Mouse (Mus musculus): ENCODE data around the gene Kcnk16. TPM values are rescaled to one million over a fixed set of nuclear protein-coding genes. Genes with fewer than 3 reads are reported as not detected.

The Kcnk16 gene
- polyA plus RNA-seq, 1 experiment from 2014 or later: 0.34 TPM

DNA sequence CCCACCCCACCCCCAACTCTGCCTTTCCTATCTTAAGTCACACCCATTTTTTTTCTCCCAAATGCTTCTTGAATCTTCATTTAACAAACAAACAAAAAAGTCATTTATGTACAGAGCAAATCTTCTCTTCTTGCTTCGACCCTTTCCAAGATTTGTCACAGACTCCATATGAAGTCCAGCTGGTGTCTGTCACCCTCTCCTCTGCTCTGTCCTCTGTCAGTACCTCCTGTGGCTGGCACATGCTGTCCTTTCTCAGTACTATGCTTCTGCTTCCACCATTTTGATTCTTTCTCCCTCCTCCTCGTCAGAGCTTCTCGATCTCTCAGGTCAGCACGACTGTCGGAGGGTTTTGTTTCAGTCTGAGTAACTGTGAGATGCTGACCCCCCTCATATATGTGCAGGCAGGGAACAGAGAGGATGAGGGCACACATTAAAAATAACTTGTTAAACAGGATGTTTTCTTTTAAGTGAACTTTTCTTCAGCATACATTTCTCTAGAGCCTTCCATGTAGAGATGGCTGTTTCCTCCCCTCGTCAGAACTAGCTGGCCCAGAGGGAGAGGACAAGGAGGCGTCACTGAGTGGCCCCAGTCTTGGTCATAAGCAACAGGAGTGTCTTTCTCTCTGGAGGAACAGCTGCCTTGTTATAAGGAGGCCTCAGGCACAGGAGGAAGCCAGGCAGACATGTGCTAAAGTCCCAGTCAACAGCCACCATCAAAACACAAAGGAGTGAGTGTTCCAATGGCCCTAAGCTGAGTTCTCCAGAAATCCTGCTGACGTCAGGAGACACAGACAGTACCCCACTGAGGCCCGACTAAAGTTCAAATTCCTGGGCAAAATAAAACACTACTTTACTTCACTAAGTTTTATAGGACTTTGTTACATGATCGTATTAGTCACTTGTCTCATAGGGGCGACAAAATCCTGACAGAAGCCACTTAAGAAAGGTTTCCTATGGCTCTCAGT lies 35.7 kb downstream of the Kcnk16 start:
- DNase-seq (ENCODE audit: low spot score): no peak

- no peak for DNase-seq (ENCODE audit: low spot score)
Observed at GRCm38 (mm10) chr14:20230063-20230491, 38.9 kb downstream of the Kcnk16 start.

GRCm38 (mm10) chr14:20229437-20229836 lies 39.6 kb downstream of the Kcnk16 start:
- DNase-seq (ENCODE audit: low spot score): no peak

DNA sequence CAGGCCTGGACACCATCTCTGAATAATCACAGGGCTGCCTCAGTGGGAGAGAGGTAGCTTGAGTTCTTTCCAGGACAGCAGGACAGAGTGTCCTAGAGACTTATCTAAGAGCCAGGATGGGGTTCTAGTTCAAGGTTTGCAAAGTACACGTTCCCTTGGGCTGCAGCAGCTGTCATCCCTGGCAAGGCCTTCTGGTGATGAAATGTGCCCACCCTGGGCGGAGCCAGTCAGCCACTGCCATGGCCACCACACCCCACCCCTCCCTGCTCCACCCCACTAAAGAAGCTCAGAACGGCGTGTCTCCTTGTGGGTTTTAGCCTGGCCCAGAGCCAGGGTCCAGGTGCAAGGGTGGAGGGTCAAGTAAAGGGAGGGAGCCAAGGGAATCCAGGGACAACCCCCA lies 40.7 kb downstream of the Kcnk16 start:
- no peak for DNase-seq (ENCODE audit: low spot score)

DNA sequence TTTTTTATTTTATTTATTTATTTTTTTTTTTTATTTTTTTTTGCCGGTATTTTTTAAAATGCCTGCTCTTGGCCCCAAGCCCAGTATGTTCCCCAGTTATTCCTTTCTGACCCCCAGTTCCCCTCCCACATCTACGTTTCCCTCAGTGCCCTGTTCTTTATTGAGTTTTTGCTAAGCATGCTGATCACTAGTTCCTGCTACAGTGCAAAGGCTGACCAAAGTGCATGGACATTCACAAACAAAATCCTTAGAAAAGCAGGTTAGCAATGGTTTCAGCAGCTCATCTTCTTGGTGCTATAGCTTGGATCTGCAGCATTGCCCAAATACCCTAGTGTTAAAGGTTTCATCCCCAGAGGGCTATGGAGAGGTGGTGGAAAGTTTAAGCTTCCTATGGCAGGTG lies 42.0 kb downstream of the Kcnk16 start:
- DNase-seq (ENCODE audit: low spot score): no peak

DNA sequence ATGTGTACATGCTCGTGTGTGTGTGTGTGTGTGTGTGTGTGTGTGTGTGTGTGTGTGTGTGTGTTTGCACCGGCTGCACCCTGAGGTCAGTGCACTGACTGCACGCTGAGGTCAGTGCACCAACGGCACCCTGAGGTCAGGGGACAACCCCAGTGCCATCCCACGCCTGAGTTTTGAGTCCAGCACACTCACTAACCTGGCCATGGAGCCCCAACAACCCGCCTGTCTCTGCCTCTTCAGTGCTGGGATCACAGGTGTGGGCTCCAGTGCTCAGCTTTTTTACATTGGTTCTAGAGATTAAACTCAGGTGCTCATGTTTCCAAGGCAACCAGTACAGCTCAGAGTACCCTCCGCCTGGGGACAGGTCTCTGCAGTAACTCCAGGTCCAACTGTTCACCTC lies 42.5 kb downstream of the Kcnk16 start:
- no peak for DNase-seq (ENCODE audit: low spot score)

DNA sequence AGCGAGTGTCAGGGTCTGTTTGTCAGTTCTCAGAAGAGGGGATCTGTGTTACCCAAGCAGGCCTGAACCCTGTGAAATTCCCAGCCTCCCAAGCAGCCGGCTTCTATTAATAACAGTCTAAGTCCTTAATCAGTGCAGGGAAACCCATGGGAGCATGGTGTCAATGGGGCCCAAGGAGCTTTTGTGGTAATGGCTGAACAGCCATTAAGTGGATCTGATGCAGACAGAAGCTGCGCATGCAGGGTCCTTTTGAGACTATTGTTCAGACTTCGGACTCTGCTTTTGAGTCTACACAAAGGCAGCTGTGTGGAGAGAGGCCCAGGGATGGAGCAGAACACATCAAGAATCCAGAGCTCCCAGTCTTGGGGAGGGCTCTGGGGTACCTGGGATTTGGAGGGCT lies 43.5 kb downstream of the Kcnk16 start:
- DNase-seq (ENCODE audit: low spot score): no peak

DNA sequence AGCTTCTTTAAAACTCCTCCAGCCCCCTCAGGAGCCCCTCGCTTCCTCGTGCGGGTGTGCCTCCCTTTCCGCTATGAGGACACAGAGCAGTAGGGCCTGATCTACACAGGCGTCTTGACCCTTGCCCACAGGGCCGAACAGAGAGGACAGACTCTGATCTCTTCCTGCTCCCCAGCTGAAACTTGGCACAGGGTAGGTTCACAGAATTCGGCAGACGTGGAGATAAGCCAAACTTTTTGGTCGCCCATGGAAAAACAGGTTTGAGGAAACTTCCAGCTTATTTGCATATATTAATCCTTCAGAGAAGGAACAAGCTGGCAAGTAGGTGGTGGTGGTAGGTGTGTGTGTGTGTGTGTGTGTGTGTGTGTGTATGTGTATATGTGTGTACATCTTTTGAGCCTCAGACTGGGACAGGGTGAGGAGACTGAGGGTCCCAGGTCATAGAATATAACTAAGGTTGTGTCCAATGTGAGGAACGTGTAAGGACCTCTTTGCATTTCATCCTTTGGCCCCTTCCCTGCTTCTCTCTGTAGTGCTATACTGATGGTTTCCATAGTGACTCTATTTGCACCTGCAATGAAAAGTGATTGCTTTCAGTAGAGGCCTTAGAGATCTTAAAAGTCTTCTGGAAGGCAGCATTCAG lies 44.3 kb downstream of the Kcnk16 start:
- DNase-seq (ENCODE audit: low spot score): no peak

- no peak for DNase-seq (ENCODE audit: low spot score)
Observed at GRCm38 (mm10) chr14:20224163-20224562, 44.8 kb downstream of the Kcnk16 start.

- DNase-seq (ENCODE audit: low spot score): no peak
Observed at GRCm38 (mm10) chr14:20223253-20223652, 45.7 kb downstream of the Kcnk16 start.

DNA sequence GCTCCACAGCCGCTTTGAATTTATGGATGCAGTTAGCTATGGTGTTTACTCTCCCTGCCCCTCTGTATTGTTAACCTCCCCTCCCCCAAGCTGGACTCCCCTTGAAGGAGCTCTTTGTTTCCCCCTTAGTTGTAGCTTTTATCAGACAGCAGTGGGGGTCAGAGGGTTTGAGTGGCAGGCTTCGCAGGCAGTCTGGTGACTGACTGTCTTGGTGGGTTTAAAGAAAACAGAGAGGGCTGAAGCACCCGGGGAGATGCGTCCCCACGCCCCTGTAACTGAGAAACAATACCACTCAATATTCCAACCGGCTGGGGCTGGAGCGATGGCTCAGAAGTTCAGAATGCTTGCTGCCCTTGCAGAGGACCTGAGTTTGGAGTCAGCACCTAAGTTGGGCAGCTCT lies 47.9 kb downstream of the Kcnk16 start:
- DNase-seq (ENCODE audit: low spot score): no peak

DNA sequence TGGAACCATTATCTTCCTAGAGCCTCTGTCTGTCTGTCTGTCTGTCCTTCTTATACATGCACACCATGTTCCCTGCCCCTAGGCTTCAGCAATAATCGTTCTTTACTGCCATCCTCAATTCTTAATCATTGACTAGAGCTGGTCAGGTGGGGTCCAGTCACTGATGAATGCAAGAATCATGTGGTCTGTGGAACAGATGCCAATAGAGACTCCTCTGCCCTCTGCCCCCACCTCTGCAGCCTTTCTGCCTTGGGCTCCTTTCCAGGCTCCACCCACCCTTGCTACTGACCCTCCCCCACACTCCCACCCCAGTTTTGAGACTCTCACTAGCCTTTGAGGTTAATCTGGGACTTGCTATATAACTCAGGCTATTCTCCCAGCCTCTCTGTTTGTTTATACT lies 49.1 kb downstream of the Kcnk16 start:
- no peak for DNase-seq (ENCODE audit: low spot score)

- DNase-seq (ENCODE audit: low spot score): no peak
Observed at GRCm38 (mm10) chr14:20217299-20217864, 51.6 kb downstream of the Kcnk16 start.

DNA sequence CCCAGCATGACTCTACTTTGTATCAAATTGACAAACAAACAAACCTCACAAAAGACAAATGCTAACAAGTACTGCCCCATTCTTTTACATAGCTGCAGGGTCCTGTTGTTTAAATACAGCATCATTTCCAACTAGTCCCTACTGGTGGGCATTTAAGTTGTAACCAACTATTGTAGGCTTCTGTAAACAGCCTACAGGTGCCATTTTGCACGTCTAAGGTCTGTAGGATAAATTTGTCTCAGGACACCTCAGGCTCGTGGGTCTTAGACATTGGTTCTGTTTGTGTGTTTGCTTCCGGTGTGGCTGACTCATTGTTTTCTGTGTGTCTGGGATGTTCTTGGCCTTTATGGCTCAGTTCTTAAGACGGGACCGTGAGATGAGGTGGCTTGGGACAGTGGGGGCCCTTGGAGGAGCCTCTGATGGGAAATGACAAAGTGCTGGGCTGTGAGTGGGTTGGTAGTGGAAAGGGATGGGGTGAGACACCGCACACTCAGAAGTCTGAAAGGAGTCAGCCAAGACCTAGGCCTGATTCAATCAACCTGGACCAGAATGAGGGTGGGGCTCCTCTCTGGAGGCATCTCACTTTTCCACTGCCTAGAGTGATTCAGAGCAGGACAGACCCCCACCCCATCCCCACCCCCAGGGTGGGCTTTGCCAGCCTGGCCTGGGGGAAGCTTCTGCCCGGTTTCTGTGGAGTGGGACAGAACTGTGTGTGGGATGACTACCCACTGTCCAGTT lies 52.3 kb downstream of the Kcnk16 start:
- DNase-seq (ENCODE audit: low spot score): no peak

GRCm38 (mm10) chr14:20215826-20216225 lies 53.2 kb downstream of the Kcnk16 start:
- peak; percentile 6 for DNase-seq (ENCODE audit: low spot score)

- DNase-seq (ENCODE audit: low spot score): no peak
Observed at GRCm38 (mm10) chr14:20214125-20214524, 54.9 kb downstream of the Kcnk16 start.

DNA sequence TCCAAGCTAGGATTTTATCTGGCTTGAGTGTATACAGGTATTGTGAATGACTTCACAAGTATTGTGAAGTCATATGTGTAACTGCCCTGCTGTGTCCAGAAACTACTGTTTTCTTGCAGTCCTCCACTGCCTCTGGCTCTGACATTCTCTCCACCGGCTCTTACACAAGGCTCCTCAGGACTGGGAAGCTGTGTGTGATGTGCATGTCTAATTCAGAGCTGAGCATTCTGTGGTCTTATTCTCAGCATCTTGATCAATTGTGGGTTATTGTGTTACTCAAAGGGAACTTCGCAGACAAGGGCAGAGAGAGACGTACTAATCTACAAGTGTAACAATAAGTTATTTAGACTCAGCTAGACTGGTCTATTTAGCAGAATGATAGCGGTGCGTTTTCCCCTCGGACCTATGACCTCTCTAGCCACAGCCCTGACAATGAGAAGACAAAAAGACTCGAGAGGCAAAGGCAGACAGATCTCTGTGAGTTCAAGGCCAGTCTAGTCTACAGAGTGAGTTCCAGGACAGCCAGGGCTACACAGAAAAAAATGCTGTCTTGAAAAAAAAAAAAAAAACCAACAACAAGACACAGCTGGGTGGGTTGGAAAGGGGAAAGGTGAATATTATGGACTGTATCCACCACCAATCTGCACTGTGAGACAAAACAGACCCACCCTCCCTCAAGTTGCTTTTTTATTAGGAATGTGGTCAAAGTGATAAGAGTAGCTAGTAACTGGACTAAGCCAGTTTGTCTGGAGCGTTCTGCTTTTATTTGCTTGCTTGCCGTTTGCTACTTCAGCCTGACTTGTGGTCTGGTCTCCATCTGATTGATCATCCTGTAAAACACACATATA lies 57.0 kb downstream of the Kcnk16 start:
- DNase-seq (ENCODE audit: low spot score): no peak
